Mouse (Mus musculus) hematopoietic stem cell, adult 5-6 weeks (primary cell): ENCODE results near the gene Slc13a3. TPM values are rescaled to one million over a fixed set of nuclear protein-coding genes. Genes with fewer than 3 reads are reported as not detected.

Experiments
- ATAC-seq, 2 experiments: fragments of 125-278 bp in 1 of 2; replicated peaks in 1 of 2; 2 replicates each; pipeline ENCODE4 v1.8.0; 2016 to 2017; ENCODE audit warnings: inconsistent platforms in 2 of 2, mild to moderate bottlenecking in 2 of 2, moderate number of reproducible peaks in 2 of 2, low read depth in 1 of 2, moderate TSS enrichment in 1 of 2; ENCODE audit not compliant: low FRiP score in 2 of 2, poor library complexity in 2 of 2, severe bottlenecking in 2 of 2, insufficient read depth in 1 of 2, low TSS enrichment in 1 of 2
- total RNA-seq: library from RNA; stranded (forward); fragments of 172-1452, 232-1000 nt; gene quantifications from 2 replicates; pipeline ENCODE4 v1.2.3, GENCODE M21; 2017

The Slc13a3 gene
- total RNA-seq, 1 experiment from 2014 or later, result not detected

DNA sequence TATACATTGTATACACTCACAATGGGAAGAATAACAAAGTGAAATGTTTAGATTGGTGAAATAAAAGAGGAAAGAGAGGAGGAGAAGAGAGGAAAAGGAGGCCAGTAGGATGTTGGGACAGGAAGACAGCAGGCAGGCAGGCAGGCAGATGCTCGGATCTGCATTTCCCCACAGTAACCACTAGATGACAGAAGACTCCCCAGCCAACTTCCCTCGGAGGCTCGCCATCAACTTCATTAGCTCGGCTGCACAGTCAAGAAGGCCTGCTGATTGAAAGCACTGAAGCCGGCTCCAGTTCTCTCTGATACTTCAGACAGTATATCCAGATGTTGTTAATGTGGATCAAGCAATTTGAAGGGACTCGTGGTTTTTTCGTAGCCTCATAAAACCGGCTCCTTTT lies 81.5 kb downstream of the Slc13a3 start:
- ATAC-seq, result peak; percentile 75 to 78; a peak in 3 of 4 replicates

DNA sequence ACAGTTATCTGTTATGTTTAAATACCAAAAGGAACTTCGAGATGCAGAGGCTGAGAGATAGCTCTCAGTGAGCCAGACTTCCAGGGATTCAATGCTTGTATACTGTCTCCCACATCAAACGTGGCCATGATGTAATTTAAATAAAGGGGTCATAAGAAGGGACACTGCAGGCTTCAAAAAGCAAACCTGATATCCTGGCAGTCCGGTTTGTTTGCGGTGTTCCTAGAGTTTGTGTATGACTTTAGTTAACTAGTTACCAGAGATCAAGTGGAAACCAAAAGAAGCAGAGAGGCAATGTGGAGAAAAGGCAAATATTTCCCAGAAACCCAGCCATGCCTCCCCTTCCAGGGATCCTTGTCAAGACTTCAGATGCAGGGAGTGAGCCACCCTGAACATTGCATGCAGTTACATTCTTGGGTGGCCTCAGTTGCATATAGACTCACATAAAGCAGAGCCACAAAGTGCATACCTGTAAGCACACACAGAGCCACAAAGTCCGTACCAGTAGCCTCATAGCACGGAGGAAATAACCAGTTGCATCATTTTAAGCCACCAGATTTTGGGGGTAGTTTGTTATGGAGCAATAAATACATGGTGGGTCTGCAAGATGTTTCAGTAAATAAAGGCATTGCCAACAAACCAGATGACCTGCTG lies 83.6 kb downstream of the Slc13a3 start:
- ATAC-seq, result no peak

DNA sequence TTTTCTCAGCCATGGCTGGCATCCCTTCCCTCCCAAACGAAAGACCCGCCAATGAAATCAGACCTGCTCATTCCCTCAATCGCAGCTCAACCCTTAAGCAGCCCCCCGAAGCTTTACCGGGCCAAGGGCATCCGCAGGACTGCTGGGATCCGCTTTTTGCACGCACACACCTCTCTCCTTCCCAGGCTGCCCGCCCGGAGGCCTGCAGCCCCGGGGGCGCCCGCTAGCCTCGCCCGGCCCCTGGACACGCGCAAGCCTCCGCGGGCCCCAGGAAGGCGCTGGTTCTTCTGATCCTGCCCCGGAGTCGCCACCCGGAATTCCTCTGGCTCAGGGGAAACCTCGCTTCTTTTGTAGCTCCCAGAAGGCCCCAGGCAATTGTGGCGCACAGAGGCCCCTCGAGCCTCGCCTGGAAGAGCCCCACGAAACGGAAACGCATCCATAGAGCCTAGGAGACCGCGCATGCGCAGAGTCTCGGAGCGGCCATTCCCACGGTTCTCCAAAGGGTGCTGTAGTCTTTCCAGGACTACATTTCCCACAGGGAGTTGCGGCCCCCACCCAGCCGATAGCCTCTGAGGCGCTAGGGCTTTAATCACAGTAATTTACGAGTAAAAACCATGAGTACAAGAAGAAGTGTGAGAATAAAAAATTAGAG lies 85.1 kb downstream of the Slc13a3 start, which contains the start of gene Zfp334:
Gene Zfp334 (minus strand): TSS at position 416 of the 652 bp plus-strand sequence.
- no peak for ATAC-seq

- ATAC-seq, result no peak
These were observed 85.7 kb downstream of the Slc13a3 start for GRCm38 (mm10) chr2:165387370-165387769.

DNA sequence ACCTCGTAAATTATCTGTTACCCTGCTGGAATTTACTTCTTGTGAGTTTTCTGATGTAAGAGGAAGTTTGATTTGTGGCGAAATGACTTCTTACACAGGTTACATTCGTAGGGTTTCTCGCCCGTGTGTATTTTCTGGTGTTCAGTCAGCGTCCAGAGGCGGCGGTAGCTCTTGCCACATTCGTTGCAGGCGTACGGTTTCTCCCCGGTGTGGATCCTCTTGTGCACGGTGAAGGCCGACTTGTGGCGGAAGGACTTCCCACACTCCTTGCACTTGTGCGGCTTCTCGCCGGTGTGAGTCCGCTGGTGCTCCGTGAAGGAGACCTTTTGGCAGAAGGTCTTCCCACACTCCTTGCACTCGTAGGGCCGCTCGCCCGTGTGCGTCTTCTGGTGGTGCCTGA lies 93.0 kb downstream of the Slc13a3 start:
- no peak for ATAC-seq

- no peak for ATAC-seq
These were observed 97.0 kb downstream of the Slc13a3 start for GRCm38 (mm10) chr2:165376001-165376400.

GRCm38 (mm10) chr2:165375478-165375877 lies 97.6 kb downstream of the Slc13a3 start:
- ATAC-seq, result no peak

DNA sequence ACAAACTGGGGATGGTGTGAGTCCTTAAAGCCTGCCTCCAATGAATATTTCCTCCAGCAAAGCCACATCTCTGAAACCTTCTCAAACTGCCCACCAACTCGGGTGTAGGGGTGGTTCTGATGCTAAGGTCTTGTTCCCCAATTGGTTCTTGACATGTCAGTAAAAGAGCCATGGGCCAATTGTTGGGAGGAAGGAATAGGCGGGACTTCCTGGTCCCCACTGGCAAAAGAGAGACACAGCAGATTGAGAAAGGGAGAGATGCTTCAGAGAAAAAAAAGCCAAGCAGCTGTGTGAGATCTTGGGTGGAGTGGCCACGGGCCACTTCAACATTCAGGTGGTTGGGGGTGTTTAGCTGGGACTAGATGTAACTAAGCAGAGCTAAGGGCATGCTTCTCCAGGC lies 102.0 kb downstream of the Slc13a3 start:
- no peak for ATAC-seq

- ATAC-seq, result no peak
These were observed 102.7 kb downstream of the Slc13a3 start for GRCm38 (mm10) chr2:165370348-165370747.

- ATAC-seq, result no peak
These were observed 104.5 kb downstream of the Slc13a3 start, which contains the start of gene Zfp663 for GRCm38 (mm10) chr2:165368496-165368895. Gene Zfp663, minus strand, starts transcription at chr2:165368729.

GRCm38 (mm10) chr2:165367868-165368439 lies 105.1 kb downstream of the Slc13a3 start:
- no peak for ATAC-seq

DNA sequence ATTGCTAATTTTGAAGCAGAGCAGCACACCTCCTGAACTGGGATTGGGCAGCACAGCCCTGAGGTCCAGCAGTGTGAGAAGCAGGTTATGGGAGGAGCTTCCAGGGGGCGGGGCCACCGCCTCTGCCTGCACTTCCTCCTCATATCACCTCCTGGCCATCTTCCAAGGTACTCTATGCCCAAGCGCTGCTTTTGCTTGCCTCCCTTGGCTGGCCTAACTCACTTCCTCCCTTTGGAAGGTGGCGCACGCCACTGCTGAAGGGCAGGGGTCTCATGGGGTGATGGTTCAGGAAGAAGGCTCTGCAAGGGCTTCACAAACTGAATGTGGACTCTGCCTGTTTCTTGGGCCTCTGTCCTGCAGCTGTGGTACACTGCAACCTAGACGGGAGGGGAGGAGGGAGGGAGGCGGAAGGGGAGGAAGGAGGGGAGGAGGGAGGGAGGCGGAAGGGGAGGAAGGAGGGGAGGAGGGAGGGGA lies 105.9 kb downstream of the Slc13a3 start:
- peak; percentile 54 to 78 for ATAC-seq

- peak; percentile 43 to 44; a peak in 2 of 4 replicates for ATAC-seq
These were observed 108.5 kb downstream of the Slc13a3 start for GRCm38 (mm10) chr2:165364334-165365091.

DNA sequence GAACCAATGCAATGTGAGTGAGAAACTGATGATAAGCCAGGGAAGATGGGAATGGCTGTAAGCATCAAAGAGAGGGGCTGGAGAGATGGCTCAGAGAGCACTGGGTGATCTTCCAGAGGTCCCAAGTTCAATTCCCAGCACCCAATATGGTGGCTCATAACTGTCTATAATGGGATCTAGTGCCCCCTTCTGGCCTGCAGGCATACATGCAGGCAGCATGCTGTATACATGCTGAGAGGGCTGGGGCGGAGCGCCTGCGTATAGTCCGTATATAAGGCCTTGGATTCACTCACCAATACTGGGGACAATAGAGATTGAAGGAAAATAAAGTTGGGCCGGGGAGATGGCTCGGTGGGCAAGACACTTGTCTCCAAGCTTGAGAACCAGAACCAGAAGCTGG lies 109.7 kb downstream of the Slc13a3 start:
- no peak for ATAC-seq

GRCm38 (mm10) chr2:165360861-165361260 lies 112.2 kb downstream of the Slc13a3 start:
- ATAC-seq, result peak; percentile 60 to 73
